Mouse (Mus musculus): ENCODE data around the gene Mtcl1.

- TF ChIP-seq CTCF (IDR thresholded peaks at IDR 0.05; ENCODE audit: low read depth, low read length) (no peak), EP300 (IDR thresholded peaks at IDR 0.05; ENCODE audit: insufficient read depth, low read depth, low read length) (no peak)
Measured at GRCm38 (mm10) chr17:66342932-66343331, 106.6 kb downstream of the Mtcl1 start.

Measured in ES-Bruce4 (cell line).